Mouse (Mus musculus): Measurements from ENCODE around the gene Alcam. TPM values are rescaled to one million over a fixed set of nuclear protein-coding genes. Genes with fewer than 3 reads are reported as not detected.

Gene Alcam
- polyA plus RNA-seq, 1 experiment from 2014 or later = 10.3 TPM

DNA sequence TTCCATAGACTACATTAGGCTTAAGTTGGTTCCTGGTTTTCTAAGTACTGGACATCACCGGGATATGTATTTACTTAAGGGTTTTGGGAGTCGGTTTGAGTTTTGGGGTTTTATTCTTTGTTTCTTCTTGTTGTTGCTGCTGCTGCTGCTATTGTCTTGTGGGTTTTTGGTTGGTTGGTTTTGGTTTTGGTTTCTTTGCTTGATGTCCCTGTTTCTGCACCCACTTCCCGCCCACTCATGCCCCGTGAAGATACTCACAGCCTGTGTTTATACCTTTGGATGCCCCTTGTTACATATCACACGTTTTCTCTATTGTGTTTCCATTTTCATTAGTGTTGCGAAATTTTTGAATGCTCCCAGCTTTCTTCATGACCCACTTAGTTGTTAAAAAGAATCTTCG lies 253.8 kb downstream of the Alcam start:
- Histone ChIP-seq H3K27me3 (replicated peaks; ENCODE audit: control insufficient read depth, insufficient read depth, low read length) (no peaks in the 10 kb centered on the region), H3K4me1 (replicated peaks; ENCODE audit: control insufficient read depth, insufficient read depth, low read length) (no peaks in the 10 kb centered on the region), H3K4me3 (ENCODE audit: low read depth, low read length) (no peak overlapping the region), H3K36me3 (ENCODE audit: control insufficient read depth, insufficient read depth) (peaks cover 26% of the 10 kb centered on the region), H3K9ac (ENCODE audit: low read depth, low read length) (no peak overlapping the region), H3K27ac (ENCODE audit: low read depth, low read length) (no peak overlapping the region), H3K4me2 (replicated peaks; ENCODE audit: low read depth) (no peak overlapping the region), H3K9me3 (ENCODE audit: control insufficient read depth) (no peaks in the 10 kb centered on the region)
- ATAC-seq = no peak
- no peak for TF ChIP-seq CTCF (IDR thresholded peaks at IDR 0.05; ENCODE audit: low read depth)
- 91% methylated on average over 7 of the region's 7 CpGs for WGBS

Measured in intestine, postnatal 0 days (tissue).